Mouse (Mus musculus): Measurements from ENCODE around the gene Smim20. TPM values are rescaled to one million over a fixed set of nuclear protein-coding genes. Genes with fewer than 3 reads are reported as not detected.

Smim20 gene
- polyA plus RNA-seq (2017; shearing (Covaris generic)), result 93.0 TPM

GRCm38 (mm10) chr5:53266931-53267853, at the start of gene Smim20:
Gene Smim20, plus strand, starts transcription at chr5:53267083.

Other genes with a start within 250 kb of the Smim20 start
- 0.14 TPM for gene Slc34a2, start 229.0 kb upstream of the Smim20 start, polyA plus RNA-seq (2017; shearing (Covaris generic))
- gene Sel1l3, start 53.2 kb upstream of the Smim20 start, polyA plus RNA-seq (2017; shearing (Covaris generic)), result 0.08 TPM
- 35.0 TPM for gene Rbpj, start 199.1 kb downstream of the Smim20 start, polyA plus RNA-seq (2017; shearing (Covaris generic))